Mouse (Mus musculus): ENCODE measurements around the gene Slc12a8.
"Not testable (repeated sequence)": the region's sequence is repeated elsewhere in the genome, so short reads cannot be mapped to it uniquely, and the experiment has no call there.

Slc12a8 gene

GRCm38 (mm10) chr16:33516807-33517565 is at the start of gene Slc12a8:
Slc12a8 (plus strand) TSS chr16:33517328.
- DNase-seq (ENCODE audit: low spot score) = no peak

GRCm38 (mm10) chr16:33467451-33467850 is 49.7 kb upstream of the Slc12a8 start:
- DNase-seq (ENCODE audit: low spot score) = no peak

- no peak for DNase-seq (ENCODE audit: low spot score)
Measured at GRCm38 (mm10) chr16:33469973-33470372, 47.2 kb upstream of the Slc12a8 start.

GRCm38 (mm10) chr16:33474381-33474780 is 42.7 kb upstream of the Slc12a8 start:
- no peak for DNase-seq (ENCODE audit: low spot score)

GRCm38 (mm10) chr16:33479926-33480325 is 37.2 kb upstream of the Slc12a8 start:
- no peak for DNase-seq (ENCODE audit: low spot score)

- DNase-seq (ENCODE audit: low spot score) = no peak
Measured at GRCm38 (mm10) chr16:33481148-33481547, 36.0 kb upstream of the Slc12a8 start.

GRCm38 (mm10) chr16:33482309-33482708 is 34.8 kb upstream of the Slc12a8 start:
- no peak for DNase-seq (ENCODE audit: low spot score)

GRCm38 (mm10) chr16:33487709-33488108 is 29.4 kb upstream of the Slc12a8 start:
- DNase-seq (ENCODE audit: low spot score) = no peak

GRCm38 (mm10) chr16:33494374-33494773 is 22.8 kb upstream of the Slc12a8 start:
- DNase-seq (ENCODE audit: low spot score) = no peak

- DNase-seq (ENCODE audit: low spot score) = no peak
Measured at GRCm38 (mm10) chr16:33508082-33508481, 9.0 kb upstream of the Slc12a8 start.

GRCm38 (mm10) chr16:33509231-33509630 is 7.9 kb upstream of the Slc12a8 start:
- DNase-seq (ENCODE audit: low spot score) = not testable (repeated sequence)

- DNase-seq (ENCODE audit: low spot score) = not testable (repeated sequence)
Measured at GRCm38 (mm10) chr16:33510856-33511255, 6.3 kb upstream of the Slc12a8 start.

- no peak for DNase-seq (ENCODE audit: low spot score)
Measured at GRCm38 (mm10) chr16:33512555-33512954, 4.6 kb upstream of the Slc12a8 start.

- DNase-seq (ENCODE audit: low spot score) = no peak
Measured at GRCm38 (mm10) chr16:33517627-33518026, 499 bp downstream of the Slc12a8 start.

- no peak for DNase-seq (ENCODE audit: low spot score)
Measured at GRCm38 (mm10) chr16:33518236-33518635, 1.1 kb downstream of the Slc12a8 start.

- no peak for DNase-seq (ENCODE audit: low spot score)
Measured at GRCm38 (mm10) chr16:33519916-33520568, 2.9 kb downstream of the Slc12a8 start.

GRCm38 (mm10) chr16:33522516-33522915 is 5.4 kb downstream of the Slc12a8 start:
- no peak for DNase-seq (ENCODE audit: low spot score)

GRCm38 (mm10) chr16:33523571-33523970 is 6.4 kb downstream of the Slc12a8 start:
- no peak for DNase-seq (ENCODE audit: low spot score)

- DNase-seq (ENCODE audit: low spot score) = no peak
Measured at GRCm38 (mm10) chr16:33529502-33530454, 12.7 kb downstream of the Slc12a8 start.

- DNase-seq (ENCODE audit: low spot score) = no peak
Measured at GRCm38 (mm10) chr16:33531184-33531583, 14.1 kb downstream of the Slc12a8 start.

- DNase-seq (ENCODE audit: low spot score) = no peak
Measured at GRCm38 (mm10) chr16:33536456-33536855, 19.3 kb downstream of the Slc12a8 start.

- DNase-seq (ENCODE audit: low spot score) = no peak
Measured at GRCm38 (mm10) chr16:33537499-33538225, 20.5 kb downstream of the Slc12a8 start.
